Mouse (Mus musculus): ENCODE data around the gene Gm10642. TPM values are rescaled to one million over a fixed set of nuclear protein-coding genes. Genes with fewer than 3 reads are reported as not detected.

Gene Gm10642
- polyA plus RNA-seq, 1 experiment from 2014 or later = 0.57 TPM

GRCm38 (mm10) chr9:70703597-70704203 is 47.6 kb downstream of the Gm10642 start:
- no peaks in the 10 kb centered on the region for H3K9me3 ChIP-seq (replicated peaks)
- H3K4me2 ChIP-seq = no peak overlapping the region
- no peak for ATAC-seq (replicated peaks; ENCODE audit: low FRiP score)
- no peaks in the 10 kb centered on the region for H3K27me3 ChIP-seq
- 92% methylated on average over 5 of the region's 5 CpGs for WGBS
- no peak overlapping the region for H3K4me3 ChIP-seq (replicated peaks)
- no peaks in the 10 kb centered on the region for H3K4me1 ChIP-seq
- no peak overlapping the region for H3K9ac ChIP-seq
- no peak overlapping the region for H3K27ac ChIP-seq
- peaks cover 21% of the 10 kb centered on the region for H3K36me3 ChIP-seq

GRCm38 (mm10) chr9:70706444-70706843 is 50.4 kb downstream of the Gm10642 start:
- 92% methylated on average over 1 of the region's 1 CpGs for WGBS
- Histone ChIP-seq H3K4me1 (no peaks in the 10 kb centered on the region), H3K36me3 (peaks cover 21% of the 10 kb centered on the region), H3K4me2 (no peak overlapping the region), H3K9me3 (replicated peaks) (no peaks in the 10 kb centered on the region), H3K9ac (no peak overlapping the region), H3K27ac (no peak overlapping the region), H3K4me3 (replicated peaks) (no peak overlapping the region), H3K27me3 (no peaks in the 10 kb centered on the region)
- ATAC-seq (replicated peaks; ENCODE audit: low FRiP score) = no peak

Other genes with a start within 250 kb of the Gm10642 start
- 212 and 219 TPM in 2 replicates for gene Ccnb2, start 234.7 kb upstream of the Gm10642 start, polyA plus RNA-seq (2015; fragmentation: Nextera tagmentation; extraction: Ambion mirVana)
- gene Rnf111, start 152.5 kb upstream of the Gm10642 start, polyA plus RNA-seq (2015; fragmentation: Nextera tagmentation; extraction: Ambion mirVana) = 30.3 and 31.7 TPM in 2 replicates
- gene Sltm, start 113.5 kb upstream of the Gm10642 start, polyA plus RNA-seq (2015; fragmentation: Nextera tagmentation; extraction: Ambion mirVana) = 55.9 and 63.1 TPM in 2 replicates
- gene Mindy2, start 923 bp downstream of the Gm10642 start, polyA plus RNA-seq (2015; fragmentation: Nextera tagmentation; extraction: Ambion mirVana) = 10.2 and 11.4 TPM in 2 replicates
- 88.3 and 92.2 TPM in 2 replicates for gene Adam10, start 22.7 kb downstream of the Gm10642 start, polyA plus RNA-seq (2015; fragmentation: Nextera tagmentation; extraction: Ambion mirVana)